In genomic region chr11:120686650-120687272, GRCm38 (mm10) we compare ENCODE assay signal across 12 mouse cellular contexts. TPM values are rescaled to one million over a fixed set of nuclear protein-coding genes. Genes with fewer than 3 reads are reported as not detected.
DNase-seq lines count a peak whose midpoint lies in the region; ATAC-seq and TF ChIP-seq lines count a peak whose summit lies in the region.
"Had no signal": no experiment of that assay in that cellular context is flagged by ENCODE, and none has a peak within 500 bp of the region (broad histone marks: within the 10 kb centered on the region; RNA-seq: fewer than 3 reads in every experiment).

No protein-coding gene starts in this region.

- peak overlapping the region; percentile 32; the same call in 1 of the 2 replicates for H3K9ac ChIP-seq in embryonic facial prominence, embryonic 13.5 days
- no peak overlapping the region for H3K9ac ChIP-seq in limb, embryonic 13.5 days

- H3K9me3 ChIP-seq in embryonic facial prominence, embryonic 13.5 days = no peaks in the 10 kb centered on the region
- no peaks in the 10 kb centered on the region for H3K9me3 ChIP-seq in limb, embryonic 13.5 days

- 70% methylated on average over 20 of the region's 20 CpGs for WGBS in embryonic facial prominence, embryonic 13.5 days
- 77% methylated on average over 20 of the region's 20 CpGs for WGBS in limb, embryonic 13.5 days

- H3K27me3 ChIP-seq in embryonic facial prominence, embryonic 13.5 days = no peaks in the 10 kb centered on the region
- no peaks in the 10 kb centered on the region for H3K27me3 ChIP-seq in limb, embryonic 13.5 days

- peaks cover 23% of the 10 kb centered on the region for H3K4me1 ChIP-seq in embryonic facial prominence, embryonic 13.5 days
- no peaks in the 10 kb centered on the region for H3K4me1 ChIP-seq in limb, embryonic 13.5 days

- no peak for ATAC-seq in embryonic facial prominence, embryonic 13.5 days (ENCODE audit: insufficient number of reproducible peaks, insufficient read depth, low FRiP score, low TSS enrichment, low read depth)
- ATAC-seq in limb, embryonic 13.5 days (ENCODE audit: low FRiP score, low read depth) = no peak

- no peak overlapping the region for H3K4me3 ChIP-seq in layer of hippocampus, adult 2 months
- no peak overlapping the region for H3K4me3 ChIP-seq in embryonic facial prominence, embryonic 13.5 days
- H3K4me3 ChIP-seq in limb, embryonic 13.5 days = no peak overlapping the region

- DNase-seq in layer of hippocampus, adult 2 months (ENCODE audit: low spot score in 2 of 2) = no peak
- DNase-seq in layer of hippocampus, adult 8-10 months (ENCODE audit: low spot score in 2 of 2) = no peak
- DNase-seq in lung, postnatal 36 days = peak; percentile 75
- DNase-seq in thymus, postnatal 10 days (ENCODE audit: low spot score in 2 of 2) = no peak
- no peak for DNase-seq in gastrocnemius, postnatal 14 days
- DNase-seq in cerebellum, postnatal 25 days = no peak
- DNase-seq: cerebellum, adult 8-10 months; kidney, postnatal 10 days; thymus, adult 2 months had no signal

- intact Hi-C loops in gastrocnemius, postnatal 14 days (cut with DNase I; ENCODE audit: low total_unique reads) = no loop called here

- H3K4me2 ChIP-seq in embryonic facial prominence, embryonic 13.5 days = peak overlapping the region; percentile 22
- no peak overlapping the region; the same call in 1 of the 2 replicates for H3K4me2 ChIP-seq in limb, embryonic 13.5 days (replicated peaks)

- H3K36me3 ChIP-seq in embryonic facial prominence, embryonic 13.5 days = peaks cover 74% of the 10 kb centered on the region
- H3K36me3 ChIP-seq in limb, embryonic 13.5 days = peaks cover 87% of the 10 kb centered on the region

- H3K27ac ChIP-seq in layer of hippocampus, adult 2 months = peak overlapping the region; percentile 74
- H3K27ac ChIP-seq in embryonic facial prominence, embryonic 13.5 days = peak overlapping the region; percentile 89
- peak overlapping the region; percentile 83 for H3K27ac ChIP-seq in limb, embryonic 13.5 days

- no peak for TF ChIP-seq CTCF in layer of hippocampus, adult 2 months (conservative IDR thresholded peaks at IDR 0.05)

RNA-seq across cellular contexts. Expression of gene Aspscr1, which starts 14.0 kb away (rescaled TPM):
- total RNA-seq in layer of hippocampus, adult 2 months (2021) = 10 to 100 TPM; 50.7 to 53.2 TPM
- total RNA-seq in layer of hippocampus, adult 8-10 months (2022) = 10 to 100 TPM; 53.0 to 61.0 (median 55.6) TPM
- 109 and 123 TPM in 2 replicates for polyA plus RNA-seq in embryonic facial prominence, embryonic 13.5 days (2015; fragmentation: Nextera tagmentation; extraction: Ambion mirVana)
- 128 and 129 TPM in 2 replicates for polyA plus RNA-seq in limb, embryonic 13.5 days (2015; fragmentation: Nextera tagmentation; extraction: Ambion mirVana)
- total RNA-seq in gastrocnemius, postnatal 14 days (2021) = 10 to 100 TPM; 25.0 to 26.9 TPM

RNA-seq across cellular contexts. Expression of gene Notum, which starts 25.8 kb away (rescaled TPM):
- 1 to 10 TPM; 4.7 to 5.4 TPM for total RNA-seq in layer of hippocampus, adult 2 months (2021)
- 1 to 10 TPM; 1.5 to 5.4 (median 5.2) TPM for total RNA-seq in layer of hippocampus, adult 8-10 months (2022)
- 4.3 and 7.2 TPM in 2 replicates for polyA plus RNA-seq in embryonic facial prominence, embryonic 13.5 days (2015; fragmentation: Nextera tagmentation; extraction: Ambion mirVana)
- 4.3 and 6.5 TPM in 2 replicates for polyA plus RNA-seq in limb, embryonic 13.5 days (2015; fragmentation: Nextera tagmentation; extraction: Ambion mirVana)
- under 1 TPM in 1 of 2 experiments, not detected in 1; 0.39 TPM for total RNA-seq in gastrocnemius, postnatal 14 days (2021)
- total RNA-seq: hematopoietic stem cell, adult 5-6 weeks had no signal

RNA-seq across cellular contexts. Expression of gene Cenpx, which starts 26.8 kb away (rescaled TPM):
- 10 to 100 TPM; 13.1 to 16.9 TPM for total RNA-seq in layer of hippocampus, adult 2 months (2021)
- 10 to 100 TPM; 12.9 to 22.1 (median 17.2) TPM for total RNA-seq in layer of hippocampus, adult 8-10 months (2022)
- 132 and 154 TPM in 2 replicates for polyA plus RNA-seq in embryonic facial prominence, embryonic 13.5 days (2015; fragmentation: Nextera tagmentation; extraction: Ambion mirVana)
- polyA plus RNA-seq in limb, embryonic 13.5 days (2015; fragmentation: Nextera tagmentation; extraction: Ambion mirVana) = 139 and 145 TPM in 2 replicates
- 10 to 100 TPM; 25.7 to 33.3 TPM for total RNA-seq in gastrocnemius, postnatal 14 days (2021)

RNA-seq across cellular contexts. Expression of gene Lrrc45, which starts 27.0 kb away (rescaled TPM):
- total RNA-seq in layer of hippocampus, adult 2 months (2021) = 10 to 100 TPM; 60.0 to 70.4 TPM
- total RNA-seq in layer of hippocampus, adult 8-10 months (2022) = 10 to 100 TPM; 51.1 to 67.4 (median 65.7) TPM
- 71.0 and 77.8 TPM in 2 replicates for polyA plus RNA-seq in embryonic facial prominence, embryonic 13.5 days (2015; fragmentation: Nextera tagmentation; extraction: Ambion mirVana)
- 66.2 and 75.4 TPM in 2 replicates for polyA plus RNA-seq in limb, embryonic 13.5 days (2015; fragmentation: Nextera tagmentation; extraction: Ambion mirVana)
- 1 to 10 TPM; 5.2 to 5.4 TPM for total RNA-seq in gastrocnemius, postnatal 14 days (2021)

RNA-seq across cellular contexts. Expression of gene Rac3, which starts 34.5 kb away (rescaled TPM):
- 10 to 100 TPM; 36.4 to 38.2 TPM for total RNA-seq in layer of hippocampus, adult 2 months (2021)
- 10 to 100 TPM; 33.5 to 43.1 (median 37.5) TPM for total RNA-seq in layer of hippocampus, adult 8-10 months (2022)
- 66.0 and 72.6 TPM in 2 replicates for polyA plus RNA-seq in embryonic facial prominence, embryonic 13.5 days (2015; fragmentation: Nextera tagmentation; extraction: Ambion mirVana)
- polyA plus RNA-seq in limb, embryonic 13.5 days (2015; fragmentation: Nextera tagmentation; extraction: Ambion mirVana) = 66.2 and 70.5 TPM in 2 replicates
- total RNA-seq in gastrocnemius, postnatal 14 days (2021) = 1 to 10 TPM; 1.5 to 1.9 TPM
- total RNA-seq: hematopoietic stem cell, adult 5-6 weeks had no signal
